Mouse (Mus musculus): ENCODE data around the gene Myh8. TPM values are rescaled to one million over a fixed set of nuclear protein-coding genes. Genes with fewer than 3 reads are reported as not detected.

Gene Myh8
- polyA plus RNA-seq, 1 experiment from 2014 or later, result 0.27 TPM

DNA sequence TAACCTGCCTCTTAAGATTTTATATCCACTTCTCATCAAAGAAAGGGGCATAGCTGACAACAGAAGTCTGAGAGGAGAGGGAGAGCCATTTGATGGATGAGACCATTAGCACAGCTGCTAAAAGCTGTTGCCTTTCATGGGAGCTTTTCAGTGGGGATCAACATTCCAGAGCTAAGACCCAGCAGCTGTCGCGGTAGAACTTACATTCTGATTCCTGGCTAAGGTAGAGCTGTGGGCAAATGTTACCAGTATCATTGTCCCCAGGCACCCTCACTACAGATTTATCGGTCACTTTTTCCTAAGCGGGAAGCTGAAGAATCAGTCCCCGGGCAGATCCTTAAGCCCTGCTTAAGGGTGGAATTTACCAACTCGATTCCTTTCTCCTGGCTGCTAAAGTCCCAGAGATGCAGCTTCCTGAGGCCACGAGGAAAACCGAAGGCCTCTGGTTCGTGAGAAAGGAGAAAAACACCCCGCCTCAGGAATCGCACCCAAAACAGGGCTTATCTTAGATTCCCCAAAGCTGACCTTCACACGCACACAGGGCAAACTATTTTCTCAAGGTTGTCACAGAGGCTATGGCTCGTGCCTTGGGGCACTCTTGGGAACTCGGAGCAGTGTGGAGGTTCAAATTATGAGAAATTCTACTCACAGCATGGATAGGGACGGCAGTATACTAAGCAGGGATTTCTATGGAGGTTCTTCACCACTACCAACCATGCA, 37.0 kb downstream of the Myh8 start:
- H3K27me3 ChIP-seq, result no peaks in the 10 kb centered on the region
- 51% methylated on average over 15 of the region's 15 CpGs for WGBS
- H3K9me3 ChIP-seq, result no peaks in the 10 kb centered on the region
- no peak overlapping the region for H3K9ac ChIP-seq (replicated peaks)
- no peak for ATAC-seq (ENCODE audit: low FRiP score, low read depth)
- no peak overlapping the region for H3K4me2 ChIP-seq (replicated peaks)
- H3K36me3 ChIP-seq, result no peaks in the 10 kb centered on the region
- H3K4me3 ChIP-seq, result no peak overlapping the region
- no peak overlapping the region for H3K27ac ChIP-seq (replicated peaks)
- no peaks in the 10 kb centered on the region for H3K4me1 ChIP-seq

DNA sequence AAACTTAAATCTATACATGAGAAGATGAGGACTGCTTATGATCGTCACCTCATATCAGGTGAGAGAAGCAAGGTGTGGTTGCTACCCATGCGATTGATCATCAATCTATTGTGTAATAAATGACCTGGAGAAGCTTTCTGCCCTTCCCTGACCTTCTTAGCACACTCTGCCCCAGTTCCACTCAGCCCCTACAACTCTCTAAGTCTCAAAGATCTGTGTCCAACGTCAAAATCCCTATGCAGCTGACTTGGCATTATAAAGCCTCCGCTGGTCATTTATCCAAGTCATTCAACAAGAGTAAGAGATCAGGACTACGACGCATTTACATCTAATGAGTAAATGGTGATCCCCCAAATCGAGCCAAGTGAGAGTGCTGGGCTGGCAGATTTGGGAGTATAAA, 44.4 kb downstream of the Myh8 start, which contains the start of gene Myh13:
Gene Myh13, plus strand, starts transcription at position 301 of the 400 bp plus-strand sequence.
- no peaks in the 10 kb centered on the region for H3K9me3 ChIP-seq
- no peaks in the 10 kb centered on the region for H3K4me1 ChIP-seq
- no peak within 1 kb of the TSS for H3K4me3 ChIP-seq
- 84% methylated on average over 7 of the region's 7 CpGs for WGBS
- H3K27me3 ChIP-seq, result no peaks in the 10 kb centered on the region
- H3K27ac ChIP-seq (replicated peaks), result no peak within 1 kb of the TSS
- ATAC-seq (ENCODE audit: low FRiP score, low read depth), result no peak
- H3K4me2 ChIP-seq (replicated peaks), result no peak within 1 kb of the TSS
- no peaks in the 10 kb centered on the region for H3K36me3 ChIP-seq
- H3K9ac ChIP-seq (replicated peaks), result no peak within 1 kb of the TSS

DNA sequence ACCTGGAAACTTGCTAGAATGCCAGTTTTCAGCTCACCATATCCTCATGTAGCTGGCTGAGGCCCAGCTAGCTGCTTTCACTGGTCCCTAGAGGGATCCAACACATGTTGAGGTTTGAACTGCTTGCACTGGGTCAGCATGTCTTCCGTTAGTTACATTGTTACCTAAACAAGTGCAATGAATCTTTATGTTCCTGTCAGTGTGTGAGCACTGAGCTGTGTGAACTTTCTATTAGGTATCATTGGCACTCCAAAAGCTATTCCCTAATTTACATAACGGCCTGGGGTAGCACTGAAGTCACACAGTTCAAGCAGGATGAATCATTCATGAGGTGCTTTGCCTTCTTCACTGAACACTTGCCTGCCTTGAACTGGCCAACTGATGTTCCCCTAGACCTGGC, 49.6 kb downstream of the Myh8 start:
- WGBS, result 58% methylated on average over 2 of the region's 2 CpGs
- H3K27ac ChIP-seq (replicated peaks), result no peak overlapping the region
- no peak overlapping the region for H3K4me3 ChIP-seq
- H3K4me1 ChIP-seq, result no peaks in the 10 kb centered on the region
- H3K9me3 ChIP-seq, result no peaks in the 10 kb centered on the region
- H3K4me2 ChIP-seq (replicated peaks), result no peak overlapping the region
- no peak for ATAC-seq (ENCODE audit: low FRiP score, low read depth)
- no peaks in the 10 kb centered on the region for H3K27me3 ChIP-seq
- H3K9ac ChIP-seq (replicated peaks), result no peak overlapping the region
- no peaks in the 10 kb centered on the region for H3K36me3 ChIP-seq

- 49% methylated on average over 3 of the region's 3 CpGs for WGBS
- H3K27me3 ChIP-seq, result 0 out of 2 replicates have a peak, but pooled peaks cover 3% of the 10 kb centered on the region
- H3K9me3 ChIP-seq, result no peaks in the 10 kb centered on the region
- H3K9ac ChIP-seq (replicated peaks), result no peak overlapping the region
- no peaks in the 10 kb centered on the region for H3K4me1 ChIP-seq
- H3K27ac ChIP-seq (replicated peaks), result no peak overlapping the region
- no peaks in the 10 kb centered on the region for H3K36me3 ChIP-seq
- no peak overlapping the region for H3K4me3 ChIP-seq
- no peak overlapping the region for H3K4me2 ChIP-seq (replicated peaks)
- no peak for ATAC-seq (ENCODE audit: low FRiP score, low read depth)
Observed at GRCm38 (mm10) chr11:67344556-67344955, 67.6 kb downstream of the Myh8 start.

GRCm38 (mm10) chr11:67345186-67345855, 68.4 kb downstream of the Myh8 start:
- H3K9me3 ChIP-seq, result no peaks in the 10 kb centered on the region
- H3K36me3 ChIP-seq, result no peaks in the 10 kb centered on the region
- H3K9ac ChIP-seq (replicated peaks), result no peak overlapping the region
- no peak for ATAC-seq (ENCODE audit: low FRiP score, low read depth)
- no peak overlapping the region for H3K4me3 ChIP-seq
- H3K27ac ChIP-seq (replicated peaks), result no peak overlapping the region
- H3K4me1 ChIP-seq, result no peaks in the 10 kb centered on the region
- no peak overlapping the region for H3K4me2 ChIP-seq (replicated peaks)
- 73% methylated on average over 2 of the region's 2 CpGs for WGBS
- H3K27me3 ChIP-seq, result 0 out of 2 replicates have a peak, but pooled peaks cover 3% of the 10 kb centered on the region

DNA sequence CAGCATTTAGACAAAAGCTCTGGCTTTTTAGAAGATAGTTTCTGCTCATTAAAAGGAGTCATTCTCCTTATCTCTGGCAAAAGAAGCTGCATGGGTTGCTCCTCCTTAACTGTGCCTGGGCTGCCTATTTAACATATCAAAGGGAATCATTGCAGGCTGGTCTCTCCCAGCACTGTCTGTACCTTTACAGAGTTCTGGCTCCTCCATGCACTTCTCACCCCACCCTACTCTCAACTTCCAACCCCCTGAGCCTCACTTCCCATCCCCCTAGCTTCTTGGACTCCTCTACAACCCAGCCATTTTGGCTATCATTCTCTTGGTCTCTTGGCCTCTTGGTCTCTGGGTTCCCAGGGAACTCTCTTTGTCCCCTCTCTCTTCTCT, 68.9 kb downstream of the Myh8 start:
- Histone ChIP-seq H3K9ac (replicated peaks) (no peak overlapping the region), H3K27me3 (0 out of 2 replicates have a peak, but pooled peaks cover 3% of the 10 kb centered on the region), H3K9me3 (no peaks in the 10 kb centered on the region), H3K27ac (replicated peaks) (no peak overlapping the region), H3K4me2 (replicated peaks) (no peak overlapping the region), H3K4me1 (no peaks in the 10 kb centered on the region), H3K36me3 (no peaks in the 10 kb centered on the region), H3K4me3 (no peak overlapping the region)
- ATAC-seq (ENCODE audit: low FRiP score, low read depth), result no peak

- ATAC-seq (ENCODE audit: low FRiP score, low read depth), result no peak
- H3K4me2 ChIP-seq (replicated peaks), result no peak overlapping the region
- H3K9ac ChIP-seq (replicated peaks), result no peak overlapping the region
- WGBS, result 52% methylated on average over 14 of the region's 14 CpGs
- H3K27me3 ChIP-seq, result 0 out of 2 replicates have a peak, but pooled peaks cover 6% of the 10 kb centered on the region
- no peak overlapping the region for H3K27ac ChIP-seq (replicated peaks)
- H3K9me3 ChIP-seq, result no peaks in the 10 kb centered on the region
- no peaks in the 10 kb centered on the region for H3K4me1 ChIP-seq
- no peaks in the 10 kb centered on the region for H3K36me3 ChIP-seq
- H3K4me3 ChIP-seq, result no peak overlapping the region
Observed at GRCm38 (mm10) chr11:67350153-67350768, 73.3 kb downstream of the Myh8 start.

GRCm38 (mm10) chr11:67353011-67353410, 76.1 kb downstream of the Myh8 start:
- ATAC-seq (ENCODE audit: low FRiP score, low read depth), result no peak
- Histone ChIP-seq H3K27me3 (0 out of 2 replicates have a peak, but pooled peaks cover 6% of the 10 kb centered on the region), H3K4me3 (no peak overlapping the region), H3K36me3 (no peaks in the 10 kb centered on the region), H3K4me1 (no peaks in the 10 kb centered on the region), H3K4me2 (replicated peaks) (no peak overlapping the region), H3K27ac (replicated peaks) (no peak overlapping the region), H3K9me3 (no peaks in the 10 kb centered on the region), H3K9ac (replicated peaks) (no peak overlapping the region)
- 57% methylated on average over 4 of the region's 4 CpGs for WGBS

GRCm38 (mm10) chr11:67358031-67358430, 81.1 kb downstream of the Myh8 start:
- H3K36me3 ChIP-seq, result no peaks in the 10 kb centered on the region
- no peak for ATAC-seq (ENCODE audit: low FRiP score, low read depth)
- no peaks in the 10 kb centered on the region for H3K4me1 ChIP-seq
- no peaks in the 10 kb centered on the region for H3K27me3 ChIP-seq
- no peak overlapping the region for H3K4me3 ChIP-seq
- H3K9ac ChIP-seq (replicated peaks), result no peak overlapping the region
- no peak overlapping the region for H3K4me2 ChIP-seq (replicated peaks)
- no peaks in the 10 kb centered on the region for H3K9me3 ChIP-seq
- WGBS, result 80% methylated on average over 10 of the region's 10 CpGs
- no peak overlapping the region for H3K27ac ChIP-seq (replicated peaks)

Other genes with a start within 250 kb of the Myh8 start
- 34.8 and 37.5 TPM in 2 replicates for gene Adprm, start 224.5 kb upstream of the Myh8 start, polyA plus RNA-seq (2016; fragmentation: Nextera tagmentation; extraction: Ambion mirVana)
- 17.5 and 19.8 TPM in 2 replicates for gene Sco1, start 224.5 kb upstream of the Myh8 start, polyA plus RNA-seq (2016; fragmentation: Nextera tagmentation; extraction: Ambion mirVana)
- 0.71 and 0.75 TPM in 2 replicates for gene Myh3, start 198.8 kb upstream of the Myh8 start, polyA plus RNA-seq (2016; fragmentation: Nextera tagmentation; extraction: Ambion mirVana)
- 0.09 and 0.14 TPM in 2 replicates for gene Myh2, start 106.1 kb upstream of the Myh8 start, polyA plus RNA-seq (2016; fragmentation: Nextera tagmentation; extraction: Ambion mirVana)
- gene Myh1, start 77.1 kb upstream of the Myh8 start, polyA plus RNA-seq (2016; fragmentation: Nextera tagmentation; extraction: Ambion mirVana), result 0.04 TPM in 1 of 2 replicates, not detected in the other
- 0.03 TPM in 1 of 2 replicates, not detected in the other for gene Myh4, start 39.1 kb upstream of the Myh8 start, polyA plus RNA-seq (2016; fragmentation: Nextera tagmentation; extraction: Ambion mirVana)
- gene Myh13, start 44.5 kb downstream of the Myh8 start, polyA plus RNA-seq (2016; fragmentation: Nextera tagmentation; extraction: Ambion mirVana), result 0.04 TPM in 1 of 2 replicates, not detected in the other
- 3.3 and 3.5 TPM in 2 replicates for gene Gas7, start 178.3 kb downstream of the Myh8 start, polyA plus RNA-seq (2016; fragmentation: Nextera tagmentation; extraction: Ambion mirVana)

Measured in midbrain, embryonic 12.5 days (tissue).